Mouse (Mus musculus) forebrain, embryonic 16.5 days (tissue): ENCODE measurements around the gene Psmd14. TPM values are rescaled to one million over a fixed set of nuclear protein-coding genes. Genes with fewer than 3 reads are reported as not detected.

Experiments
- ATAC-seq: fragments of 200-750 bp; cut with Nextera tagmentation; 2 replicates; pipeline ENCODE4 v1.8.0; 2017; ENCODE audit warnings: mild to moderate bottlenecking, moderate library complexity
- H3K27ac ChIP-seq: fragments of 300-500 bp; sonication (generic); 2 replicates; pipeline ENCODE4 v1.5.1; 2014; ENCODE audit warnings: low read length, control low read depth
- H3K27me3 ChIP-seq: fragments of 300-500 bp; sonication (generic); replicated peaks from 2 replicates; pipeline ENCODE4 v1.6.1; 2014; ENCODE audit warnings: low read length; ENCODE audit not compliant: control insufficient read depth, insufficient read depth
- H3K36me3 ChIP-seq: fragments of 300-500 bp; sonication (generic); 2 replicates; pipeline ENCODE4 v1.6.1; 2014; ENCODE audit not compliant: control insufficient read depth, insufficient read depth
- H3K4me1 ChIP-seq: fragments of 300-500 bp; sonication (generic); replicated peaks from 2 replicates; pipeline ENCODE4 v1.6.1; 2014; ENCODE audit warnings: low read length; ENCODE audit not compliant: control insufficient read depth, insufficient read depth
- H3K4me2 ChIP-seq: fragments of 300-500 bp; sonication (generic); 2 replicates; pipeline ENCODE4 v1.6.1; 2014; ENCODE audit warnings: mild to moderate bottlenecking, low read length, control low read depth
- H3K4me3 ChIP-seq: fragments of 300-500 bp; sonication (generic); replicated peaks from 2 replicates; pipeline ENCODE4 v1.5.1; 2014; ENCODE audit warnings: mild to moderate bottlenecking, low read length, control low read depth
- H3K9ac ChIP-seq: fragments of 300-500 bp; sonication (generic); replicated peaks from 2 replicates; pipeline ENCODE4 v1.6.1; 2014; ENCODE audit warnings: low read depth, low read length, control low read depth
- H3K9me3 ChIP-seq: fragments of 300-500 bp; sonication (generic); 2 replicates; pipeline ENCODE4 v1.6.1; 2016; ENCODE audit warnings: low read length; ENCODE audit not compliant: control insufficient read depth
- WGBS: fragments of 180-500 bp; shearing (Covaris S2); extraction: QIAGEN DNeasy Blood & Tissue Kit; methylation state at CpG from one replicate; pipeline ENCODE4 v1.1.7; 2014; 5-methylcytosine and 5-hydroxymethylcytosine counted together
- polyA plus RNA-seq: library from polyadenylated mRNA; unstranded; fragments of >200 nt; fragmentation: Nextera tagmentation; extraction: Ambion mirVana; gene quantifications from 2 replicates; pipeline ENCODE4 v1.2.1, GENCODE M21; 2015

The Psmd14 gene
- polyA plus RNA-seq, 1 experiment from 2014 or later: 253 TPM

- no peak for ATAC-seq
- Histone ChIP-seq H3K9ac (no peak overlapping the region), H3K9me3 (no peaks in the 10 kb centered on the region), H3K4me2 (no peak overlapping the region), H3K36me3 (0 out of 2 replicates have a peak, but pooled peaks cover 2% of the 10 kb centered on the region), H3K4me1 (peaks cover 15% of the 10 kb centered on the region), H3K27ac (no peak overlapping the region), H3K4me3 (no peak overlapping the region), H3K27me3 (no peaks in the 10 kb centered on the region)
- 98% methylated on average over 3 of the region's 3 CpGs for WGBS
Observed at GRCm38 (mm10) chr2:61709570-61709969, 1.9 kb upstream of the Psmd14 start.

- Histone ChIP-seq H3K4me2 (peak overlapping the region; percentile 92), H3K4me3 (peak overlapping the region; percentile 99), H3K9ac (peak overlapping the region; percentile 95; the same call in 1 of the 2 replicates), H3K9me3 (no peaks in the 10 kb centered on the region), H3K27me3 (no peaks in the 10 kb centered on the region), H3K27ac (no peak overlapping the region), H3K36me3 (0 out of 2 replicates have a peak, but pooled peaks cover 2% of the 10 kb centered on the region), H3K4me1 (peaks cover 15% of the 10 kb centered on the region)
- ATAC-seq: no peak
- 50% methylated on average over 3 of the region's 3 CpGs for WGBS
Observed at GRCm38 (mm10) chr2:61712526-61712925, 1.0 kb downstream of the Psmd14 start.

GRCm38 (mm10) chr2:61722401-61722982 lies 11.0 kb downstream of the Psmd14 start:
- Histone ChIP-seq H3K9ac (no peak overlapping the region), H3K27ac (no peak overlapping the region), H3K4me1 (no peaks in the 10 kb centered on the region), H3K27me3 (no peaks in the 10 kb centered on the region), H3K9me3 (no peaks in the 10 kb centered on the region), H3K4me3 (no peak overlapping the region), H3K4me2 (no peak overlapping the region), H3K36me3 (no peaks in the 10 kb centered on the region)
- 41% methylated on average over 4 of the region's 4 CpGs for WGBS
- peak; percentile 33; the same call in 1 of the 2 replicates for ATAC-seq

GRCm38 (mm10) chr2:61732802-61733486 lies 21.4 kb downstream of the Psmd14 start:
- Histone ChIP-seq H3K27me3 (no peaks in the 10 kb centered on the region), H3K27ac (peak overlapping the region; percentile 76), H3K9me3 (no peaks in the 10 kb centered on the region), H3K4me1 (peaks cover 8% of the 10 kb centered on the region), H3K36me3 (peaks cover 3% of the 10 kb centered on the region; the same call in 1 of the 2 replicates), H3K4me2 (no peak overlapping the region), H3K4me3 (no peak overlapping the region), H3K9ac (no peak overlapping the region)
- ATAC-seq: peak; percentile 69
- WGBS: 40% methylated on average over 11 of the region's 11 CpGs

- Histone ChIP-seq H3K4me2 (no peak overlapping the region), H3K27me3 (no peaks in the 10 kb centered on the region), H3K4me1 (peaks cover 8% of the 10 kb centered on the region), H3K27ac (no peak overlapping the region), H3K36me3 (peaks cover 3% of the 10 kb centered on the region; the same call in 1 of the 2 replicates), H3K4me3 (no peak overlapping the region), H3K9ac (no peak overlapping the region), H3K9me3 (no peaks in the 10 kb centered on the region)
- WGBS: 79% methylated on average over 1 of the region's 1 CpGs
- ATAC-seq: no peak
Observed at GRCm38 (mm10) chr2:61734175-61734574, 22.7 kb downstream of the Psmd14 start.

GRCm38 (mm10) chr2:61746051-61746450 lies 34.6 kb downstream of the Psmd14 start:
- H3K27me3 ChIP-seq: no peaks in the 10 kb centered on the region
- H3K4me3 ChIP-seq: no peak overlapping the region
- peak overlapping the region; percentile 47; the same call in 1 of the 2 replicates for H3K27ac ChIP-seq
- 24% methylated on average over 1 of the region's 1 CpGs for WGBS
- peaks cover 7% of the 10 kb centered on the region for H3K4me1 ChIP-seq
- ATAC-seq: no peak
- no peaks in the 10 kb centered on the region for H3K9me3 ChIP-seq
- no peak overlapping the region for H3K4me2 ChIP-seq
- no peak overlapping the region for H3K9ac ChIP-seq
- H3K36me3 ChIP-seq: no peaks in the 10 kb centered on the region

- H3K27me3 ChIP-seq: no peaks in the 10 kb centered on the region
- no peak overlapping the region for H3K9ac ChIP-seq
- H3K4me3 ChIP-seq: no peak overlapping the region
- no peak overlapping the region for H3K27ac ChIP-seq
- no peaks in the 10 kb centered on the region for H3K36me3 ChIP-seq
- no peaks in the 10 kb centered on the region for H3K9me3 ChIP-seq
- H3K4me1 ChIP-seq: peaks cover 9% of the 10 kb centered on the region
- 76% methylated on average over 2 of the region's 2 CpGs for WGBS
- no peak overlapping the region for H3K4me2 ChIP-seq
- no peak for ATAC-seq
Observed at GRCm38 (mm10) chr2:61746580-61746979, 35.1 kb downstream of the Psmd14 start.

GRCm38 (mm10) chr2:61747411-61747810 lies 35.9 kb downstream of the Psmd14 start:
- Histone ChIP-seq H3K9me3 (no peaks in the 10 kb centered on the region), H3K4me1 (peaks cover 9% of the 10 kb centered on the region), H3K4me2 (no peak overlapping the region), H3K4me3 (no peak overlapping the region), H3K9ac (no peak overlapping the region), H3K27ac (peak overlapping the region; percentile 66; the same call in 1 of the 2 replicates), H3K36me3 (no peaks in the 10 kb centered on the region), H3K27me3 (no peaks in the 10 kb centered on the region)
- ATAC-seq: peak; percentile 81
- WGBS: 46% methylated on average over 2 of the region's 2 CpGs

GRCm38 (mm10) chr2:61750702-61751101 lies 39.2 kb downstream of the Psmd14 start:
- Histone ChIP-seq H3K36me3 (no peaks in the 10 kb centered on the region), H3K9me3 (no peaks in the 10 kb centered on the region), H3K4me1 (peaks cover 4% of the 10 kb centered on the region; the same call in 1 of the 2 replicates), H3K27me3 (no peaks in the 10 kb centered on the region), H3K4me3 (no peak overlapping the region), H3K9ac (no peak overlapping the region), H3K4me2 (no peak overlapping the region), H3K27ac (no peak overlapping the region)
- 48% methylated on average over 1 of the region's 1 CpGs for WGBS
- ATAC-seq: no peak
